Mouse (Mus musculus) CH12F3 (cell line): ENCODE data around the gene Ubfd1.
"Not testable (repeated sequence)": the region's sequence is repeated elsewhere in the genome, so short reads cannot be mapped to it uniquely, and the experiment has no call there.

ENCODE experiments used
- in situ Hi-C: fragments of 300-500 bp; cut with MboI; formaldehyde crosslinking; loops from 2 replicates; pipeline ENCODE4 v1.14.3; 2020; ENCODE audit warnings: low sequenced_read_pairs

The Ubfd1 gene

GRCm38 (mm10) chr7:122081071-122081470 is 14.1 kb downstream of the Ubfd1 start:
- in situ Hi-C loops = no loop called here

- in situ Hi-C loops = no loop called here
These were observed 20.4 kb downstream of the Ubfd1 start for GRCm38 (mm10) chr7:122087195-122087982.

GRCm38 (mm10) chr7:122094564-122095330 is 27.8 kb downstream of the Ubfd1 start:
- in situ Hi-C loops = no loop called here

- in situ Hi-C loops = no loop called here
These were observed 31.0 kb downstream of the Ubfd1 start for GRCm38 (mm10) chr7:122098009-122098408.

- in situ Hi-C loops = no loop called here
These were observed 32.2 kb downstream of the Ubfd1 start for GRCm38 (mm10) chr7:122099222-122099621.

GRCm38 (mm10) chr7:122101014-122101746 is 34.2 kb downstream of the Ubfd1 start:
- in situ Hi-C loops = not testable (repeated sequence)

GRCm38 (mm10) chr7:122101747-122102244 is 34.8 kb downstream of the Ubfd1 start, which contains the start of gene Ndufab1:
Ndufab1 (minus strand) TSS chr7:122101886.
- in situ Hi-C loops = no loop called here

- in situ Hi-C loops = no loop called here
These were observed 41.2 kb downstream of the Ubfd1 start for GRCm38 (mm10) chr7:122108206-122108605.

- in situ Hi-C loops = no loop called here
These were observed 56.5 kb downstream of the Ubfd1 start for GRCm38 (mm10) chr7:122123518-122123917.

- in situ Hi-C loops = no loop called here
These were observed 58.7 kb downstream of the Ubfd1 start for GRCm38 (mm10) chr7:122125636-122126035.

GRCm38 (mm10) chr7:122126946-122127345 is 60.0 kb downstream of the Ubfd1 start:
- in situ Hi-C loops = no loop called here
